Mouse (Mus musculus) MEL (cell line): ENCODE data around the gene Prcd. TPM values are rescaled to one million over a fixed set of nuclear protein-coding genes. Genes with fewer than 3 reads are reported as not detected.
A peak's percentile ranks its signal among the peaks of the same experiment; 100 is the strongest.

Experiments
- DNase-seq: peaks from one replicate; pipeline ENCODE4 v3.0.0; 2011; ENCODE audit warnings: low read depth, low spot score
- H3K27ac ChIP-seq: 2 replicates; pipeline ENCODE4 v1.5.1; 2012; ENCODE audit warnings: low read depth, mild to moderate bottlenecking, control low read depth, low read length, moderate library complexity; ENCODE audit not compliant: control insufficient read depth
- H3K27me3 ChIP-seq, 2 experiments: fragments of 150-350 bp in 1 of 2; sonication (generic) in 1 of 2; 2 replicates each; pipeline ENCODE4 v1.6.1; 2012; ENCODE audit warnings: low read length in 2 of 2, mild to moderate bottlenecking in 2 of 2, improper control_type of control experiment in 1 of 2, moderate library complexity in 1 of 2; ENCODE audit not compliant: insufficient read depth in 2 of 2, control insufficient read depth in 1 of 2
- H3K36me3 ChIP-seq, 2 experiments: 2 replicates each; pipeline ENCODE4 v1.6.1; 2012 to 2014; ENCODE audit warnings: low read length in 2 of 2, improper control_type of control experiment in 1 of 2, inconsistent platforms in 1 of 2, mild to moderate bottlenecking in 1 of 2; ENCODE audit not compliant: insufficient read depth in 2 of 2, control insufficient read depth in 1 of 2
- H3K4me1 ChIP-seq, 2 experiments: fragments of 150-350 bp in 1 of 2; sonication (generic) in 1 of 2; 2 replicates each; pipeline ENCODE4 v1.6.1; 2012; ENCODE audit warnings: low read length in 2 of 2, improper control_type of control experiment in 1 of 2, mild to moderate bottlenecking in 1 of 2; ENCODE audit not compliant: insufficient read depth in 2 of 2, control insufficient read depth in 1 of 2
- H3K4me3 ChIP-seq, 2 experiments: fragments of 150-350 bp in 1 of 2; sonication (generic) in 1 of 2; 2 replicates each; pipeline ENCODE4 v1.5.1; 2012; ENCODE audit warnings: low read depth in 2 of 2, low read length in 2 of 2, mild to moderate bottlenecking in 2 of 2, moderate library complexity in 2 of 2, control low read depth in 1 of 2, improper control_type of control experiment in 1 of 2; ENCODE audit not compliant: control insufficient read depth in 1 of 2, insufficient read depth in 1 of 2
- H3K79me2 ChIP-seq: 2 replicates; pipeline ENCODE4 v1.6.1; 2012; ENCODE audit warnings: mild to moderate bottlenecking, low read length, moderate library complexity; ENCODE audit not compliant: control insufficient read depth, poor library complexity, insufficient read depth
- H3K9ac ChIP-seq: 2 replicates; pipeline ENCODE4 v1.6.1; 2012; ENCODE audit warnings: low read depth, mild to moderate bottlenecking, control low read depth, low read length, moderate library complexity; ENCODE audit not compliant: control insufficient read depth, poor library complexity, severe bottlenecking
- H3K9me3 ChIP-seq: fragments of 150-350 bp; sonication (generic); replicated peaks from 2 replicates; pipeline ENCODE4 v1.6.1; 2012; ENCODE audit warnings: mild to moderate bottlenecking, low read length, improper control_type of control experiment, moderate library complexity; ENCODE audit not compliant: insufficient read depth
- CHD1 ChIP-seq: IDR thresholded peaks from 2 replicates; pipeline ENCODE4 v1.6.1; 2012; ENCODE audit warnings: low read depth, mild to moderate bottlenecking, inconsistent platforms, low read length, improper control_type of control experiment
- CHD2 ChIP-seq: IDR thresholded peaks from 2 replicates; pipeline ENCODE4 v1.6.1; 2011; ENCODE audit warnings: low read length, improper control_type of control experiment
- E2F4 ChIP-seq: IDR thresholded peaks from 2 replicates; pipeline ENCODE4 v1.6.1; 2011; ENCODE audit warnings: low read depth, low read length, improper control_type of control experiment, borderline replicate concordance
- JUND ChIP-seq: IDR thresholded peaks from 2 replicates; pipeline ENCODE4 v1.6.1; 2011; ENCODE audit warnings: low read depth, mild to moderate bottlenecking, improper control_type of control experiment, low read length
- KAT2A ChIP-seq: conservative IDR thresholded peaks from 2 replicates; pipeline ENCODE4 v1.6.1; 2012; ENCODE audit warnings: low read depth, low read length, improper control_type of control experiment, inconsistent platforms
- MAFK ChIP-seq: IDR thresholded peaks from 2 replicates; pipeline ENCODE4 v1.6.1; 2011; ENCODE audit warnings: low read depth, mild to moderate bottlenecking, low read length, improper control_type of control experiment, borderline replicate concordance
- MAZ ChIP-seq: IDR thresholded peaks from 2 replicates; pipeline ENCODE4 v1.6.1; 2012; ENCODE audit warnings: low read depth, mild to moderate bottlenecking, inconsistent platforms, low read length, improper control_type of control experiment
- MEF2A ChIP-seq: IDR thresholded peaks from 2 replicates; pipeline ENCODE4 v1.6.1; 2014; ENCODE audit warnings: low read depth, mild to moderate bottlenecking, inconsistent platforms, low read length, improper control_type of control experiment; ENCODE audit not compliant: poor library complexity, insufficient replicate concordance, severe bottlenecking; ENCODE audit errors: extremely low read depth
- MXI1 ChIP-seq: IDR thresholded peaks from 2 replicates; pipeline ENCODE4 v1.6.1; 2011; ENCODE audit warnings: mild to moderate bottlenecking, low read depth, low read length, improper control_type of control experiment
- POLR2A ChIP-seq, 2 experiments: IDR thresholded peaks; 2 replicates each; pipeline ENCODE4 v1.6.1; 2011 to 2012; ENCODE audit warnings: low read length in 2 of 2, mild to moderate bottlenecking in 2 of 2, control low read depth in 1 of 2, improper control_type of control experiment in 1 of 2, low read depth in 1 of 2, moderate library complexity in 1 of 2; ENCODE audit not compliant: control insufficient read depth in 1 of 2, insufficient read depth in 1 of 2, poor library complexity in 1 of 2
- POLR2AphosphoS5 ChIP-seq: IDR thresholded peaks from 2 replicates; pipeline ENCODE4 v1.6.1; 2012; ENCODE audit warnings: low read depth, borderline replicate concordance, mild to moderate bottlenecking, inconsistent platforms, low read length, moderate library complexity, mixed read lengths
- TAL1 ChIP-seq: IDR thresholded peaks from 2 replicates; pipeline ENCODE4 v1.6.1; 2012; ENCODE audit warnings: mild to moderate bottlenecking, inconsistent platforms, low read length, moderate library complexity, mixed read lengths
- TBP ChIP-seq: IDR thresholded peaks from 2 replicates; pipeline ENCODE4 v1.8.0; 2011; ENCODE audit warnings: low read depth, low read length, improper control_type of control experiment
- UBTF ChIP-seq: IDR thresholded peaks from 2 replicates; pipeline ENCODE4 v1.6.1; 2012; ENCODE audit warnings: low read depth, mild to moderate bottlenecking, inconsistent platforms, low read length, improper control_type of control experiment, moderate library complexity, borderline replicate concordance; ENCODE audit not compliant: insufficient read depth
- USF2 ChIP-seq, 2 experiments: IDR thresholded peaks; 2 replicates each; pipeline ENCODE4 v1.6.1; 2011 to 2012; ENCODE audit warnings: improper control_type of control experiment in 2 of 2, low read length in 2 of 2, borderline replicate concordance in 1 of 2, inconsistent platforms in 1 of 2, low read depth in 1 of 2, mild to moderate bottlenecking in 1 of 2; ENCODE audit not compliant: insufficient read depth in 1 of 2
- ZKSCAN1 ChIP-seq: IDR thresholded peaks from 2 replicates; pipeline ENCODE4 v1.6.1; 2012; ENCODE audit warnings: low read depth, mild to moderate bottlenecking, inconsistent platforms, low read length, improper control_type of control experiment, moderate library complexity
- polyA plus RNA-seq, 2 experiments: library from polyadenylated mRNA; stranded (reverse) in 1 of 2; unstranded in 1 of 2; fragments of >175 nt in 1 of 2; fragments of >200 nt in 1 of 2; gene quantifications; 2 replicates each; pipeline versions ENCODE4 v1.2.1 to v1.2.4; 2012; ENCODE audit warnings: low replicate concordance in 2 of 2, low read depth in 1 of 2; ENCODE audit not compliant: insufficient read length in 2 of 2, insufficient read depth in 1 of 2, missing spikeins in 1 of 2
- total RNA-seq: library from RNA; depleted of rRNA; stranded (reverse); fragments of 300-350 nt; gene quantifications from 2 replicates; pipeline ENCODE4 v1.2.3, GENCODE M21; 2012

Prcd gene
- total and polyA plus RNA-seq, 3 experiments: 44.4 to 72.2 TPM; not detected in 1

GRCm38 (mm10) chr11:116685729-116686128 lies 32.4 kb downstream of the Prcd start:
- no peak overlapping the region for H3K4me3 ChIP-seq
- H3K9ac ChIP-seq: no peak overlapping the region
- H3K9me3 ChIP-seq: no peaks in the 10 kb centered on the region
- H3K36me3 ChIP-seq: no peaks in the 10 kb centered on the region
- H3K79me2 ChIP-seq: no peaks in the 10 kb centered on the region
- H3K27me3 ChIP-seq: no peaks in the 10 kb centered on the region
- H3K27ac ChIP-seq: no peak overlapping the region
- TF ChIP-seq POLR2A (IDR thresholded peaks at IDR 0.05; ENCODE audit: control insufficient read depth in 1 of 2, insufficient read depth in 1 of 2, low read depth in 1 of 2, low read length in 2 of 2, poor library complexity in 1 of 2) (no peak), MXI1 (no peak), JUND (no peak), E2F4 (no peak), MEF2A (no peak)
- TF ChIP-seq, all 39 proteins: peak for 0
- DNase-seq: no peak
- H3K4me1 ChIP-seq: no peaks in the 10 kb centered on the region

- Histone ChIP-seq H3K27ac (no peak overlapping the region), H3K27me3 (no peaks in the 10 kb centered on the region), H3K36me3 (no peaks in the 10 kb centered on the region), H3K9ac (no peak overlapping the region), H3K79me2 (no peaks in the 10 kb centered on the region), H3K4me3 (no peak overlapping the region), H3K9me3 (no peaks in the 10 kb centered on the region), H3K4me1 (no peaks in the 10 kb centered on the region)
- no peak for DNase-seq
- TF ChIP-seq TBP: no peak
- no peak for TF ChIP-seq KAT2A
- TF ChIP-seq TAL1: no peak
- no peak for TF ChIP-seq POLR2AphosphoS5
- no peak for TF ChIP-seq MEF2A
- TF ChIP-seq CHD2: no peak
- no peak for TF ChIP-seq MXI1
- TF ChIP-seq ZKSCAN1: no peak
- TF ChIP-seq USF2 (IDR thresholded peaks at IDR 0.05; ENCODE audit: borderline replicate concordance in 1 of 2, insufficient read depth in 1 of 2, low read depth in 1 of 2, low read length in 2 of 2): no peak
- TF ChIP-seq CHD1: no peak
- TF ChIP-seq UBTF: no peak
Measured at GRCm38 (mm10) chr11:116687897-116688296, 34.6 kb downstream of the Prcd start.

GRCm38 (mm10) chr11:116689622-116690021 lies 36.3 kb downstream of the Prcd start:
- Histone ChIP-seq H3K27me3 (no peaks in the 10 kb centered on the region), H3K36me3 (no peaks in the 10 kb centered on the region), H3K4me3 (no peak overlapping the region), H3K79me2 (no peaks in the 10 kb centered on the region), H3K27ac (no peak overlapping the region), H3K9me3 (no peaks in the 10 kb centered on the region), H3K9ac (no peak overlapping the region), H3K4me1 (no peaks in the 10 kb centered on the region)
- TF ChIP-seq MAZ (no peak), MAFK (peak; percentile 50; the same call in 1 of the 2 replicates), TAL1 (no peak)
- no peak for DNase-seq
